Mouse (Mus musculus) neural tube, embryonic 12.5 days (tissue): ENCODE measurements around the gene Tbc1d16. TPM values are rescaled to one million over a fixed set of nuclear protein-coding genes. Genes with fewer than 3 reads are reported as not detected.
A peak's percentile ranks its signal among the peaks of the same experiment; 100 is the strongest.

Experiments
- ATAC-seq: fragments of 200-750 bp; cut with Nextera tagmentation; 2 replicates; pipeline ENCODE4 v1.8.0; 2017; ENCODE audit warnings: low read depth, mild to moderate bottlenecking, moderate TSS enrichment, moderate library complexity; ENCODE audit not compliant: low FRiP score
- H3K27ac ChIP-seq: fragments of 300-500 bp; sonication (generic); 2 replicates; pipeline ENCODE4 v1.5.1; 2016
- H3K27me3 ChIP-seq: fragments of 300-500 bp; sonication (generic); replicated peaks from 2 replicates; pipeline ENCODE4 v1.6.1; 2016; ENCODE audit warnings: mild to moderate bottlenecking
- H3K36me3 ChIP-seq: fragments of 300-500 bp; sonication (generic); 2 replicates; pipeline ENCODE4 v1.6.1; 2016; ENCODE audit warnings: mild to moderate bottlenecking
- H3K4me1 ChIP-seq: fragments of 300-500 bp; sonication (generic); 2 replicates; pipeline ENCODE4 v1.6.1; 2016
- H3K4me2 ChIP-seq: fragments of 300-500 bp; sonication (generic); replicated peaks from 2 replicates; pipeline ENCODE4 v1.6.1; 2016; ENCODE audit warnings: mild to moderate bottlenecking
- H3K4me3 ChIP-seq: fragments of 300-500 bp; sonication (generic); 2 replicates; pipeline ENCODE4 v1.5.1; 2016
- H3K9ac ChIP-seq: fragments of 300-500 bp; sonication (generic); 2 replicates; pipeline ENCODE4 v1.6.1; 2016; ENCODE audit warnings: mild to moderate bottlenecking
- H3K9me3 ChIP-seq: fragments of 300-500 bp; sonication (generic); 2 replicates; pipeline ENCODE4 v1.6.1; 2016; ENCODE audit warnings: mild to moderate bottlenecking
- WGBS: fragments of 180-500 bp; shearing (Covaris S2); methylation state at CpG from one replicate; pipeline ENCODE4 v1.1.7; 2016; 5-methylcytosine and 5-hydroxymethylcytosine counted together
- polyA plus RNA-seq: library from polyadenylated mRNA; unstranded; fragments of >200 nt; fragmentation: Nextera tagmentation; extraction: Ambion mirVana; gene quantifications from 2 replicates; pipeline ENCODE4 v1.2.1, GENCODE M21; 2016

Gene Tbc1d16
- polyA plus RNA-seq, 1 experiment from 2014 or later, result 26.0 TPM

DNA sequence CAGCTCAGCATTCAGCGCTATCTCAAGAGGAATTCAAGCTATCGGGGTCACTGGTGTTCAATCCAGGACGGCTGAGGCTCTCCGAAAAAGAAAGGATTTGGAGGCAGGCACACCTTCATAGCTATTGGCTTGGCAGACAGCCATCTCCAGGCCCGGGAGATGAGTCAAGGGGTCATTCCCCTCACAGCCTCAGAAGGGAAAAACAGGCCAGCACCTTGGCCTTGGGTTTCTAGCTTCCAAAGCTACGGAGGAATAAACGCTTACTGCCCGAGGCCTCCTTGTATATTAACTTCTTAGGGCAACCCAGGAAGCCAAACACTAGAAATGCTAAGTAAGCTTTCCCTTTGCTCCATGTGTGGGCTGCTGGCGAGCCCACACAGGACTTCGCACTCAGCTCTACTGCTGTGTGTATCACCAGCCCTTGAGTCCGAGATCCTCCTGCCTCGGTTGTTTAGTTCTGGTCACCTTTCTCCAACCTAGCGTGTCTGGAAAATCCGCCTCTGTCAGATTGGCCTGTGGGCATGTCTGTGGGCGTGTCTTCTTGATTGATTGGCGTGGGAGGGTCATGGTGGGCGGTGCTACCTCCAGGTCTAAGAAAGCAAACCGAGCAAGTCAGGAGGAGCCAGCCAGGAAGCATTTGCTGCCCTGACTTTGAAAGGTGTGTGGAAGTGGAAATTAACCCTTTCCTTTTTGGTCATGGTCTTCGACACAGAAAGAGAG, 15.0 kb downstream of the Tbc1d16 start:
- H3K4me1 ChIP-seq, result peaks cover 45% of the 10 kb centered on the region

GRCm38 (mm10) chr11:119211604-119212309, 16.5 kb downstream of the Tbc1d16 start:
- Histone ChIP-seq H3K9me3 (no peaks in the 10 kb centered on the region), H3K27ac (no peak overlapping the region), H3K4me2 (no peak overlapping the region), H3K4me1 (peaks cover 41% of the 10 kb centered on the region), H3K9ac (no peak overlapping the region), H3K36me3 (peaks cover 40% of the 10 kb centered on the region), H3K27me3 (no peaks in the 10 kb centered on the region), H3K4me3 (no peak overlapping the region)
- no peak for ATAC-seq
- WGBS, result 90% methylated on average over 21 of the region's 21 CpGs

More for the DNA sequence above, 15.0 kb downstream of the Tbc1d16 start:
- H3K9me3 ChIP-seq, result no peaks in the 10 kb centered on the region
- H3K9ac ChIP-seq, result no peak overlapping the region
- H3K4me3 ChIP-seq, result no peak overlapping the region
- 63% methylated on average over 19 of the region's 19 CpGs for WGBS
- no peak overlapping the region for H3K27ac ChIP-seq
- H3K27me3 ChIP-seq, result no peaks in the 10 kb centered on the region
- ATAC-seq, result no peak
- H3K4me2 ChIP-seq, result no peak overlapping the region
- peaks cover 29% of the 10 kb centered on the region for H3K36me3 ChIP-seq

- no peak for ATAC-seq
- no peak overlapping the region for H3K27ac ChIP-seq
- H3K36me3 ChIP-seq, result peaks cover 45% of the 10 kb centered on the region
Measured at GRCm38 (mm10) chr11:119210321-119211100, 17.8 kb downstream of the Tbc1d16 start.

GRCm38 (mm10) chr11:119209371-119210025, 18.8 kb downstream of the Tbc1d16 start:
- Histone ChIP-seq H3K27ac (no peak overlapping the region), H3K4me1 (peaks cover 19% of the 10 kb centered on the region), H3K27me3 (no peaks in the 10 kb centered on the region), H3K36me3 (peaks cover 53% of the 10 kb centered on the region), H3K4me3 (no peak overlapping the region), H3K9me3 (no peaks in the 10 kb centered on the region), H3K4me2 (no peak overlapping the region), H3K9ac (no peak overlapping the region)
- no peak for ATAC-seq
- WGBS, result 84% methylated on average over 10 of the region's 10 CpGs

More at GRCm38 (mm10) chr11:119210321-119211100, 17.8 kb downstream of the Tbc1d16 start:
- WGBS, result 79% methylated on average over 32 of the region's 32 CpGs
- no peak overlapping the region for H3K9ac ChIP-seq
- no peak overlapping the region for H3K4me2 ChIP-seq
- H3K9me3 ChIP-seq, result no peaks in the 10 kb centered on the region
- H3K4me1 ChIP-seq, result peaks cover 29% of the 10 kb centered on the region
- H3K27me3 ChIP-seq, result no peaks in the 10 kb centered on the region
- no peak overlapping the region for H3K4me3 ChIP-seq

DNA sequence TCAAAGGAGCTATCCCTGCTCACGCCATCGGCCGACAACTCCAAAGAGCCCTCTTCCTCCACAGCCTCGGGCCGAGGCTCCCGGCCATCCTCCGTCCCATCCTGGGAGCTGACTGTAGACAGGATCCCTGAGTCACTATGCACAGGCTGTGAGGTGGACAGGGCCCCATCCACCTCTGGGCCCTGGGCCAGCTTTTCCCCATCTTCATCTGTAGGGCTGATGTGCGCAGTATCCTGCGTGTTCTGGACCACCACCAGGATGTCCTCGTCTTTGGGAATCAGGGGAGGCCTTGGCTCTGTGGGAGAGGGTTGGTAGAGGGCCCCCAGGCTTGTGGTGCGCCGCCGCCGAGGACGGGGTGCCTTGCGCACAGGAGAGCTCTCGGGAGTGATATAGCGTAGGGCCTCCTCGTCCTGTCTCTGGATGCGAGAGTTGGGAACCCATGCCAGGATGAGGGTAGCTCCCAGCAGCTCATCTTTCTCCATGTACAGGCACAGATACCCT, 19.4 kb downstream of the Tbc1d16 start:
- ATAC-seq, result no peak
- no peak overlapping the region for H3K4me2 ChIP-seq
- no peak overlapping the region for H3K9ac ChIP-seq
- no peaks in the 10 kb centered on the region for H3K27me3 ChIP-seq
- H3K27ac ChIP-seq, result no peak overlapping the region
- H3K4me1 ChIP-seq, result peaks cover 15% of the 10 kb centered on the region
- H3K36me3 ChIP-seq, result peaks cover 59% of the 10 kb centered on the region
- 96% methylated on average over 20 of the region's 20 CpGs for WGBS
- H3K4me3 ChIP-seq, result no peak overlapping the region
- H3K9me3 ChIP-seq, result no peaks in the 10 kb centered on the region

DNA sequence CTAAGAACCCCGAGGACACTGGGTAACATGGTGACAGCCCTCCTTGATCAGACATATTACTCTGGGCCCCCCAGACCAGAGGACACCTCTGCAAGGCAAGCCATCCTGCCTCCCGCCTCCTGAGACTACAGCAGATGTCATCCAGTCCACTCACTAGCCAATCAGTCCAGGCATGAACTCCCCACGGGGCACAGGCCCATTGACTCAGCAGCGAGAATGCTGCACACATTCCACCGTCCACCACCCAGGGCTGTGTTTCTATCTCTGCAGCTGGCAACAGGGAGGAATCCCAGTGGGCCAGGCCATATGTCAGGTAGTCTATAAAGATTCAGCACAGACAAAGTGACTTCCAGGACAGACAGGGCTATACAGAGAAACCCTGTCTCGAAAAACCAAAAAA, 20.3 kb downstream of the Tbc1d16 start:
- WGBS, result 71% methylated on average over 6 of the region's 6 CpGs
- H3K4me1 ChIP-seq, result peaks cover 6% of the 10 kb centered on the region; the same call in 1 of the 2 replicates
- no peak overlapping the region for H3K4me3 ChIP-seq
- no peak overlapping the region for H3K9ac ChIP-seq
- ATAC-seq, result no peak
- no peak overlapping the region for H3K27ac ChIP-seq
- H3K27me3 ChIP-seq, result no peaks in the 10 kb centered on the region
- no peak overlapping the region for H3K4me2 ChIP-seq
- H3K36me3 ChIP-seq, result peaks cover 63% of the 10 kb centered on the region
- H3K9me3 ChIP-seq, result no peaks in the 10 kb centered on the region

GRCm38 (mm10) chr11:119206562-119206961, 21.7 kb downstream of the Tbc1d16 start:
- Histone ChIP-seq H3K27ac (no peak overlapping the region), H3K4me1 (peaks cover 6% of the 10 kb centered on the region; the same call in 1 of the 2 replicates), H3K9me3 (no peaks in the 10 kb centered on the region), H3K4me3 (no peak overlapping the region), H3K9ac (no peak overlapping the region), H3K36me3 (peaks cover 68% of the 10 kb centered on the region), H3K27me3 (no peaks in the 10 kb centered on the region), H3K4me2 (no peak overlapping the region)
- 44% methylated on average over 5 of the region's 5 CpGs for WGBS
- ATAC-seq, result no peak

DNA sequence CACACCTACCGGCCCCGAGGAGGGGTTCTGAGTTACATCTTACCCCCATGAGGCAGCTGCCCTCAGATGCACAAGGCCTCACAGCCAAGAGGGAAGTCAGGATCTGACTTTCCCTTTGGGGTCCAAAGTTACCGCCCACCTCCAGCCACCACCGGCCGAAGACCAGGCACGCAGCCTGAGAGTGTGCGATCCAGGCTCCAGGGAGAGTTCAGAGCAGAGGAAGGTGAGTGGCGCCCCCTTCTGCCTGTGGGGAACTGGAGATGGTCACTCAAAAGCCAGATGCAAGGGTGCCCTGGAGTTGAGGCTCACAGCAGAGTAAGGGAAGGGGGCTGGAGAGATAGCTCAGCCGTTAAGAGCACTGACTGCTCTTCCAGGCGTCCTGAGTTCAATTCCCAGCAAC, 22.6 kb downstream of the Tbc1d16 start:
- no peak overlapping the region for H3K4me2 ChIP-seq
- H3K36me3 ChIP-seq, result peaks cover 68% of the 10 kb centered on the region
- H3K27ac ChIP-seq, result no peak overlapping the region
- WGBS, result 88% methylated on average over 10 of the region's 10 CpGs
- peaks cover 6% of the 10 kb centered on the region; the same call in 1 of the 2 replicates for H3K4me1 ChIP-seq
- H3K9ac ChIP-seq, result no peak overlapping the region
- no peaks in the 10 kb centered on the region for H3K27me3 ChIP-seq
- H3K9me3 ChIP-seq, result no peaks in the 10 kb centered on the region
- no peak for ATAC-seq
- H3K4me3 ChIP-seq, result no peak overlapping the region

GRCm38 (mm10) chr11:119203423-119203822, 24.9 kb downstream of the Tbc1d16 start:
- Histone ChIP-seq H3K4me2 (no peak overlapping the region), H3K9ac (no peak overlapping the region), H3K4me1 (peaks cover 6% of the 10 kb centered on the region), H3K36me3 (peaks cover 57% of the 10 kb centered on the region), H3K27ac (no peak overlapping the region), H3K27me3 (no peaks in the 10 kb centered on the region), H3K9me3 (no peaks in the 10 kb centered on the region), H3K4me3 (no peak overlapping the region)
- no peak for ATAC-seq
- WGBS, result 47% methylated on average over 5 of the region's 5 CpGs

- Histone ChIP-seq H3K9me3 (no peaks in the 10 kb centered on the region), H3K27me3 (no peaks in the 10 kb centered on the region), H3K4me2 (no peak overlapping the region), H3K36me3 (peaks cover 32% of the 10 kb centered on the region; the same call in 1 of the 2 replicates), H3K4me1 (peaks cover 9% of the 10 kb centered on the region; the same call in 1 of the 2 replicates), H3K9ac (no peak overlapping the region), H3K4me3 (no peak overlapping the region), H3K27ac (no peak overlapping the region)
- no peak for ATAC-seq
- WGBS, result 88% methylated on average over 4 of the region's 4 CpGs
Measured at GRCm38 (mm10) chr11:119199233-119199601, 29.1 kb downstream of the Tbc1d16 start.

- no peaks in the 10 kb centered on the region for H3K9me3 ChIP-seq
- no peak overlapping the region for H3K4me3 ChIP-seq
- no peak overlapping the region for H3K9ac ChIP-seq
- peaks cover 26% of the 10 kb centered on the region; the same call in 1 of the 2 replicates for H3K36me3 ChIP-seq
- 64% methylated on average over 26 of the region's 26 CpGs for WGBS
- no peaks in the 10 kb centered on the region for H3K27me3 ChIP-seq
- H3K4me1 ChIP-seq, result peaks cover 9% of the 10 kb centered on the region; the same call in 1 of the 2 replicates
- H3K4me2 ChIP-seq, result no peak overlapping the region
- no peak for ATAC-seq
- 0 out of 2 replicates have a peak overlapping the region, but pooled peaks have one; percentile 7 for H3K27ac ChIP-seq
Measured at GRCm38 (mm10) chr11:119198564-119199232, 29.6 kb downstream of the Tbc1d16 start.
